Mouse (Mus musculus) erythroblast, embryonic 14.5 days (primary cell): ENCODE data around the gene Kif28. TPM values are rescaled to one million over a fixed set of nuclear protein-coding genes. Genes with fewer than 3 reads are reported as not detected.
"Not testable (repeated sequence)": the region's sequence is repeated elsewhere in the genome, so short reads cannot be mapped to it uniquely, and the experiment has no call there.

ENCODE experiments used
- H3K27me3 ChIP-seq: 2 replicates; pipeline ENCODE4 v1.6.1; 2012; ENCODE audit warnings: inconsistent platforms; ENCODE audit not compliant: control insufficient read depth
- H3K36me3 ChIP-seq: 2 replicates; pipeline ENCODE4 v1.6.1; 2012; ENCODE audit warnings: mild to moderate bottlenecking, inconsistent platforms; ENCODE audit not compliant: control insufficient read depth
- H3K4me1 ChIP-seq: 2 replicates; pipeline ENCODE4 v1.6.1; 2012; ENCODE audit warnings: inconsistent platforms; ENCODE audit not compliant: control insufficient read depth
- H3K4me3 ChIP-seq: replicated peaks from 2 replicates; pipeline ENCODE3; 2012; ENCODE audit warnings: moderate library complexity, mild to moderate bottlenecking, inconsistent platforms
- H3K9me3 ChIP-seq: 2 replicates; pipeline ENCODE4 v1.6.1; 2012; ENCODE audit warnings: low read length, inconsistent platforms, mixed read lengths; ENCODE audit not compliant: control insufficient read depth
- GATA1 ChIP-seq: IDR thresholded peaks from 2 replicates; pipeline ENCODE4 v1.6.1; 2012; ENCODE audit warnings: low read length, inconsistent platforms, mixed read lengths
- TAL1 ChIP-seq: IDR thresholded peaks from 3 replicates; pipeline ENCODE4 v1.6.1; 2012; ENCODE audit warnings: low read length, inconsistent platforms, mixed read lengths
- polyA plus RNA-seq: library from polyadenylated mRNA; stranded (reverse); fragments of >175 nt; gene quantifications from 2 replicates; pipeline ENCODE4 v1.2.3, GENCODE M21; 2012

Kif28 gene
- polyA plus RNA-seq, 1 experiment: not detected

DNA sequence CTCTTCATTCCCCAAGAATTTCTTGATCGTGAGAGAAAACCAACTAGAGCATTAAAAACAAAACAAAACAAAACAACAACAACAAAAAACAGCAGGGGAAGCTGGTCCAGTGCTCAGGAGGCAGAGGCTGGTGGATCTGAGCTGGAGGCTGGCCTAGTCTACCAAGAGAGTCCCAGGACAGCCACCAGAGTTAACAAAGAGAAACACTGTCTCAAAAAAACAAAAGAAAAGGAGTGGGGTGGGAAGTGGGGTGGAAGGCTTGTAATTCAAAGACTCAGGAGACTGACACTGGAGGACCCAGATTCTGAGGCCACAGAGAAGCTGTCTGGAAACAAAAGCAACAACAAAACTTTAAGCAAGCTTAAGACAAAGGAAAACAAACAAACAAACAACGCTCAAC lies 78.1 kb downstream of the Kif28 start:
- H3K4me1 ChIP-seq: peaks cover 11% of the 10 kb centered on the region
- H3K27me3 ChIP-seq: peaks cover 50% of the 10 kb centered on the region

DNA sequence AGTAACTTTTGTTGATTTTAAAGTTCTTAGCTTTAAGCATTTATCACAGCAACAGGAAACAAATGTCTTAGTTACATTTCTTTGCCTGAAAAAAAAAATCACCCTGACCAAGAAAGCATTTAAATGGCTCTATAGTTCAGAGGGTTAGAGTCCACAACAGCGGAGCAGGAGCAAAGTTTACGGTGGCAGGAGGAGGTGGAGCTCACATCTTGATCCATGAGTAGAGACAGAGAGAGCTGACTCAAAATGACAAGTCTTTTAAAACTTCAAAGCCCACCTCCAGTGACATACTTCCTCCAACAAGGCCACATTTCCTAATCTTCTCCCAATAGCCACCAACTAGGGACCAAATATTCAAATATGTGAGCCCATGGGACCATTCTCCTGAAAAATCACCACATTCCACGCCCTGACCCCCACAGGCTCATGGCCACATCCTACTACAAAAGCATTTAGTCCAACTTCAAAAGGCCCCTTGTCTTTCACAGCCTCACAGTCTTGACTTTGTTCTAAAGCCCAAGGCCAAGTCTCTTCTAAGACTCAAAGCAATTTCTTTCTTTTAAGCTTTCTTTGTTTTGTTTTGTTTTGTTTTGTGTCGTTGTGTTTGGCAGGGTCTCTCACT lies 80.7 kb downstream of the Kif28 start:
- Histone ChIP-seq H3K4me3 (no peak overlapping the region), H3K9me3 (no peaks in the 10 kb centered on the region), H3K4me1 (peaks cover 11% of the 10 kb centered on the region), H3K27me3 (peaks cover 38% of the 10 kb centered on the region), H3K36me3 (no peaks in the 10 kb centered on the region)
- no peak for TF ChIP-seq GATA1
- no peak for TF ChIP-seq TAL1

More for the DNA sequence above, 78.1 kb downstream of the Kif28 start:
- H3K36me3 ChIP-seq: no peaks in the 10 kb centered on the region
- no peaks in the 10 kb centered on the region for H3K9me3 ChIP-seq
- TF ChIP-seq GATA1 (no peak), TAL1 (no peak)
- no peak overlapping the region for H3K4me3 ChIP-seq

DNA sequence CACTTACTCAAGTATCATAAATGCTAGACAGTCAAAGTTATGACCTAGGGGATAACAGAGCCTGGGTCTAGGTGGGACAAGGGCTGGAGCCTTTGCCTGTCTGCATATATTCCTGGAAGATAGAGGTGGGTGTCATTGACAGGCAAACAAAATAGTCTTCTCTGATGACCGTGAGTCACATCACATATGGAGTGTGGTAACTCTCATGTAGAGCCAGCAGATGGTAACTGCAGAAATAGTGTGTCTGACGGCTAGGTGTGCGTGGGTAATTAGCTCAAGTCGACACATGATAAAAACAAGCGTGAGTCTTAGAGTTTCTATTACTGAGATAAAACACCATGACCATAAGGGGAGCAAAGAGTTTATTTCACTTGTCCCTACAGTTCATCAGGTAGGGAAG lies 82.0 kb downstream of the Kif28 start:
- Histone ChIP-seq H3K4me1 (peaks cover 4% of the 10 kb centered on the region), H3K4me3 (no peak overlapping the region), H3K27me3 (peaks cover 24% of the 10 kb centered on the region), H3K9me3 (no peaks in the 10 kb centered on the region), H3K36me3 (no peaks in the 10 kb centered on the region)
- TF ChIP-seq GATA1 (no peak), TAL1 (no peak)

DNA sequence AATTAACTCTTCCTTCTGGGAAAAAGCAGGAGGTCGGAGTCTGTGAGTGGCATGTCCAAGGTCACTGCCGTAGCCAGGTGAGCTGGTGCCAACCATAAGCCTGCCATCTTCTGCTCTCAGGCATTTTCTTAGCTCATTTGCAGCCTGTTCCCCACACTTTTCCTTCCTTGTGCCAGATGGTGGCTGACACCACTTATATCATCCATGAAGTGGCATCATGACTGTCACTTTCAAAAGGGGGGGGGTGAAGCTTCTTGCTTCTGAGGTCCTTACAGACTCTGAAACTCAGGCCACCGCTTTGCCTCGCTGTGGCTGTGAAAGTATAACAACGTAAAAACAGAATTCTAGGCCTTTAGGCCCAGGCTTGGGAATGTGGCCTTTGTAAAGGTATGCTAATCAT lies 93.8 kb downstream of the Kif28 start:
- peaks cover 17% of the 10 kb centered on the region for H3K4me1 ChIP-seq
- H3K36me3 ChIP-seq: no peaks in the 10 kb centered on the region
- no peak for TF ChIP-seq GATA1
- no peak overlapping the region for H3K4me3 ChIP-seq
- H3K9me3 ChIP-seq: peaks cover 3% of the 10 kb centered on the region; the same call in 1 of the 2 replicates
- peaks cover 2% of the 10 kb centered on the region; the same call in 1 of the 2 replicates for H3K27me3 ChIP-seq

DNA sequence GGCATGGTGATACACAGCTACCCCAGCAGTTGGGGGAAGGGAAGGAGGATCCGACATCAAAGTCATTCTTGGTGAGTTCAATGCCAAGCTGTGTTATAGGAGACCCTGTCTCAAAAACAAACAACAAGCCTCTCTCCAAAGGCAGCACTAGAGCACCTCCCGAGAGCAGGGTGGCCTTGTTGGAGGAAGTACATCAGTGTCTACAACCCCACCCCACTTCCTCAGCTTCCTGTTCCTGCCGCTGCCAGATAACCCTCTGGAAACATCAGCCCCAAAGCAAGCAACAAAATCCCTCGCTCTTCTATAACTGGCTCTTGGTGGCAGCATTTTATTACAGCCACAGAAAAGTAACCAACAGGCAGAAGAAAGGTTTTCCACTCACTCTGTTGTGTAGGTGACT lies 94.8 kb downstream of the Kif28 start:
- peaks cover 21% of the 10 kb centered on the region for H3K4me1 ChIP-seq
- peaks cover 3% of the 10 kb centered on the region; the same call in 1 of the 2 replicates for H3K9me3 ChIP-seq
- H3K4me3 ChIP-seq: no peak overlapping the region
- TF ChIP-seq GATA1 (no peak), TAL1 (no peak)
- no peaks in the 10 kb centered on the region for H3K36me3 ChIP-seq
- H3K27me3 ChIP-seq: peaks cover 2% of the 10 kb centered on the region; the same call in 1 of the 2 replicates

DNA sequence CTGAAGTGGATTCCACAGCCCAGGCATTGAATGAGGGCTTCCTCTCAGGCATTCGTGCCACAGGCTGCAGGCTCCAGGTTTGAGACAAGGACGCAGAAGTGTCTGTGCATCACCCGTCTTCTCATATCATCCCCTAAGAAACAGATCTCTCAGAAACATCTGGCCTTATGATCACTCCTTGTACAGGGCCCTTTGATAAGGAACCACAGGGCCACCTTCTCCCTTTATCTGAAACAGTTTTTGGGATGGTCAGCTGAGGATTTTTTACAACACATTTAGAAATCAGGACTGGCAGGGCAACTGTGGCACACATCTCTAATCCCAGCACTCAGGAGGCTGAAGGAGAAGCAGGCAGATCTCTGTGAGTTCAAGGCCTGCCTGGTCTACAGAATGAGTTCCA lies 95.7 kb downstream of the Kif28 start:
- H3K36me3 ChIP-seq: no peaks in the 10 kb centered on the region
- peaks cover 4% of the 10 kb centered on the region; the same call in 1 of the 2 replicates for H3K27me3 ChIP-seq
- peaks cover 23% of the 10 kb centered on the region for H3K4me1 ChIP-seq
- peaks cover 3% of the 10 kb centered on the region; the same call in 1 of the 2 replicates for H3K9me3 ChIP-seq
- H3K4me3 ChIP-seq: no peak overlapping the region
- TF ChIP-seq TAL1 (no peak), GATA1 (no peak)

DNA sequence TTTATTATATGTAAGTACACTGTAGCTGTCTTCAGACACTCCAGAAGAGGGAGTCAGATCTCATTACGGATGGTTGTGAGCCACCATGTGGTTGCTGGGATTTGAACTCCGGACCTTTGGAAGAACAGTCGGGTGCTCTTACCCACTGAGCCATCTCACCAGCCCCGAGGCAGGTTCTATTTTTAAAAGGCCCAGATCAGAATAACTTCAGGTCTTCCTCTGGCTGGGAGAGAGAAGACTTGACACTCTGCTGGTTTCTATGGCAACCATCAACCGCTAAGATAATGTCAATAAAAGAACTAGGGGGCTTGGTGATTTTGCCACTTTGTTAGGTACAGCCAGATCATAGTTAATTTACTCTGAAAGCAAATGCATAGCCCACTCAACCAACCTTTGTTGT lies 96.4 kb downstream of the Kif28 start:
- not testable (repeated sequence) for H3K27me3 ChIP-seq, H3K4me3 ChIP-seq, H3K36me3 ChIP-seq, H3K9me3 ChIP-seq
- H3K4me1 ChIP-seq: peaks cover 23% of the 10 kb centered on the region

DNA sequence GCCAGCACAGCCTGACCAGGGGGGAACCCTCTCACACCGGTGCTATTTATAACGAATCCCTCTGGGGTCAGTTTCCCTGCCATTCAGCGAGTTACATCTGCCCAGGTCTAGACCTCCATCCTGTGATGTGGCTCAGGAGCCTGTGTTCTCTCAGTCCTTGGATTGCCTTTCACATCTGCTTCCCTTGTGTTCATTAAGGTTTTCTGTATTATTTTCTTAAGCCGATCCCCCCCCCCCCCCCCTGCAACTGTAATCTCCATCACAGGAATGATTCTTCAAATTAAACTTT lies 99.1 kb downstream of the Kif28 start:
- Histone ChIP-seq H3K36me3 (no peaks in the 10 kb centered on the region), H3K9me3 (no peaks in the 10 kb centered on the region), H3K27me3 (peaks cover 6% of the 10 kb centered on the region; the same call in 1 of the 2 replicates), H3K4me3 (no peak overlapping the region), H3K4me1 (peaks cover 23% of the 10 kb centered on the region)
- TF ChIP-seq GATA1 (no peak), TAL1 (no peak)

Other genes with a start within 250 kb of the Kif28 start
- 0.02 and 0.09 TPM in 2 replicates for gene Smyd3, start 227.2 kb downstream of the Kif28 start, polyA plus RNA-seq
- gene Tfb2m, start 199.0 kb downstream of the Kif28 start, polyA plus RNA-seq: 0.23 and 0.32 TPM in 2 replicates
- gene Cnst, start 198.9 kb downstream of the Kif28 start, polyA plus RNA-seq: 1.3 and 1.8 TPM in 2 replicates
- not detected in 2 replicates for gene Sccpdh, start 77.1 kb downstream of the Kif28 start, polyA plus RNA-seq
- not detected in 2 replicates for gene Gm10518, start 58.1 kb upstream of the Kif28 start, polyA plus RNA-seq
- gene Ahctf1, start 58.4 kb upstream of the Kif28 start, polyA plus RNA-seq: 4.5 and 4.8 TPM in 2 replicates
- 2.3 and 3.0 TPM in 2 replicates for gene Cdc42bpa, start 215.2 kb upstream of the Kif28 start, polyA plus RNA-seq